ENCODE assay signal across 8 mouse cellular contexts in the genomic region with DNA sequence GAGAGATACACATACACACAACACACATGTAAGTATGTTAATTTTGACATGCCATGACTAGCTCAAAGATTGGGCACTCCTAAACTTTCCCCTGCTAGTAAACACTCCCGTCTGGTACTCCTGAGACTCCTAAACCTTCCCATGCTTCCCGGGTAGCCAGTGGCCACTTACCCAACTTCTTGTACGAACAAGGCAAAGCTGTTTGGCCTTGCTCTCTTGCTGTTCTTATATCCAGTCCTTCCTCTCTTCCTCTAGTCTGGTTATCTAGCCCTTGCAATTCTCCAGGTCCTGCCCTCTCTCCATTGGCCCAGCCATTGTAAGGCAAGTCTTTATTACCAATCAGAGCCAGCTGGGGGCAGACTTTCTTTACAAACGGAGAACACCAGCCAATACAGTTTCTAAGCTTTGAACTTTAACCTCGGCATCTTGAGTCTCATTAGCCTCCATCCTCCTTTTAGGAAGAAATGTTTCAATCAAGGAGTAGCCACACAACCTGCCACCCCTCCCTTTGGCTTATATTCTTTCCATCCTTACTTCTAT. TPM values are rescaled to one million over a fixed set of nuclear protein-coding genes. Genes with fewer than 3 reads are reported as not detected.
DNase-seq lines count a peak whose midpoint lies in the region; TF ChIP-seq lines count a peak whose summit lies in the region.

TSS of gene Cul5 (minus strand) at position 335 of the 540 bp plus-strand sequence.

- no peaks in the 10 kb centered on the region for H3K27me3 ChIP-seq in myocyte (ENCODE audit: control insufficient read depth, insufficient read depth, insufficient read length)

- H3K36me3 ChIP-seq in myocyte (ENCODE audit: control insufficient read depth, insufficient read depth) = no peaks in the 10 kb centered on the region

- peaks cover 20% of the 10 kb centered on the region for H3K79me2 ChIP-seq in myocyte (ENCODE audit: control insufficient read depth, insufficient read depth)

- H3K4me2 ChIP-seq in myocyte (ENCODE audit: low read depth) = no peak within 1 kb of the TSS

- no peak for TF ChIP-seq POLR2A in myocyte (IDR thresholded peaks at IDR 0.05; ENCODE audit: insufficient read length, low read depth)

- H3ac ChIP-seq in myocyte (ENCODE audit: control insufficient read depth, insufficient read length) = no peak within 1 kb of the TSS

- DNase-seq in left cerebral cortex, adult 18-20 months (ENCODE audit: low spot score in 2 of 2) = peak; percentile 6 to 23
- DNase-seq in left cerebral cortex, adult 11 months (ENCODE audit: low spot score) = no peak
- peak; percentile 61 for DNase-seq in embryo, embryonic 11 days
- peak; percentile 9 for DNase-seq in heart, adult 8-10 months (ENCODE audit: low spot score)
- peak; percentile 43 to 72 for DNase-seq in kidney, adult 8-10 months
- DNase-seq in liver = peak; percentile 64
- DNase-seq in thymus, postnatal 0 days (ENCODE audit: low spot score) = peak; percentile 62

- no peak within 1 kb of the TSS for H3K4me3 ChIP-seq in myocyte

TF ChIP-seq in myocyte, 11 proteins besides CTCF, POLR2A, EP300 and RAD21:
- TF ChIP-seq CEBPB (IDR thresholded peaks at IDR 0.05; ENCODE audit: insufficient read depth, poor library complexity, severe bottlenecking) (no peak), SRF (IDR thresholded peaks at IDR 0.05; ENCODE audit: control insufficient read depth, insufficient read length, low read depth) (no peak), REST (IDR thresholded peaks at IDR 0.05; ENCODE audit: insufficient read depth, insufficient read length) (no peak), POLR2AphosphoS2 (IDR thresholded peaks at IDR 0.05; ENCODE audit: insufficient read length, low read depth) (no peak), MYOD1 (IDR thresholded peaks at IDR 0.05; ENCODE audit: control insufficient read depth in 1 of 3, insufficient read length in 2 of 3, low read depth in 2 of 3) (no peak), MAX (IDR thresholded peaks at IDR 0.05; ENCODE audit: low read depth) (no peak), TCF12 (IDR thresholded peaks at IDR 0.05; ENCODE audit: insufficient read depth, poor library complexity, severe bottlenecking) (no peak), MYOG (IDR thresholded peaks at IDR 0.05; ENCODE audit: control insufficient read depth in 1 of 3, insufficient read depth in 1 of 3, insufficient read length in 2 of 3, low read depth in 2 of 3) (no peak), E2F4 (IDR thresholded peaks at IDR 0.05; ENCODE audit: insufficient read depth) (no peak), USF1 (IDR thresholded peaks at IDR 0.05; ENCODE audit: low read depth) (no peak), TCF3 (IDR thresholded peaks at IDR 0.05; ENCODE audit: insufficient read length, low read depth) (no peak)
TF ChIP-seq in myocyte: peak in this region for 0.

RNA-seq across cellular contexts. Expression of gene Cul5, which starts in this region (rescaled TPM):
- total RNA-seq in left cerebral cortex, adult 18-20 months (2021) = 10 to 100 TPM; 54.7 to 56.4 TPM
- total RNA-seq in heart, adult 8-10 months (2022) = 10 to 100 TPM; 45.1 to 55.8 (median 49.8) TPM
- polyA plus RNA-seq in myocyte (2012; fragmentation: generic; extraction: Trizol) = 10.2 TPM
- 30.3 and 34.5 TPM in 2 replicates for polyA plus RNA-seq in thymus, postnatal 0 days (2015; fragmentation: Nextera tagmentation; extraction: Ambion mirVana)
